Mouse (Mus musculus): ENCODE results near the gene Tspan14.

GRCm38 (mm10) chr14:40987184-40987583, 20.6 kb upstream of the Tspan14 start:
- no peak for TF ChIP-seq CTCF (IDR thresholded peaks at IDR 0.05; ENCODE audit: insufficient read depth, low read length)
- TF ChIP-seq POLR2A (IDR thresholded peaks at IDR 0.05; ENCODE audit: borderline replicate concordance, extremely low read depth, low read depth, low read length), result no peak

All from lung, adult 2 months (tissue).